Mouse (Mus musculus) adrenal gland, postnatal 10 days (tissue): ENCODE data around the gene Serpinb6e. TPM values are rescaled to one million over a fixed set of nuclear protein-coding genes. Genes with fewer than 3 reads are reported as not detected.

ENCODE experiments used
- DNase-seq: peaks from one replicate; pipeline ENCODE4 v3.0.0; 2021; ENCODE audit warnings: mixed read lengths
- long read RNA-seq, 2 experiments: library from polyadenylated mRNA; stranded (forward); transcript quantifications; one replicate each; pipeline ENCODE4 v2.0.0; 2021
- total RNA-seq, 2 experiments: library from RNA; stranded (reverse); gene quantifications; 2 replicates each; pipeline ENCODE4 v1.2.3; 2021

Gene Serpinb6e
- total RNA-seq = not detected
- long read RNA-seq, experiment 1 = 0 reads
- long read RNA-seq, experiment 2 = 0 reads

- DNase-seq = no peak
These were observed at the start of gene Serpinb6e for GRCm38 (mm10) chr13:33843308-33843707. Gene Serpinb6e, minus strand, starts transcription at chr13:33843408.

- DNase-seq = no peak
These were observed 12.5 kb downstream of the Serpinb6e start for GRCm38 (mm10) chr13:33830751-33831150.

GRCm38 (mm10) chr13:33823421-33823820 is 19.8 kb downstream of the Serpinb6e start:
- DNase-seq = no peak

GRCm38 (mm10) chr13:33821490-33822143 is 21.6 kb downstream of the Serpinb6e start:
- DNase-seq = no peak

Other genes starting within 250 kb of the Serpinb6e start
- not detected for gene Serpinb6d, start 182.0 kb downstream of the Serpinb6e start, total RNA-seq
- gene Serpinb6c, start 62.3 kb upstream of the Serpinb6e start, total RNA-seq = under 1 TPM in 1 of 2 experiments, not detected in 1; 0.39 TPM
- gene Nqo2, start 121.3 kb upstream of the Serpinb6e start, total RNA-seq = 10 to 100 TPM; 32.2 to 42.3 TPM
- 10 to 100 TPM; 27.4 to 27.7 TPM for gene Ripk1, start 159.0 kb upstream of the Serpinb6e start, total RNA-seq
- gene Serpinb6a, start 159.4 kb upstream of the Serpinb6e start, total RNA-seq = 100 to 1,000 TPM; 157 to 176 TPM
- gene Bphl, start 194.2 kb upstream of the Serpinb6e start, total RNA-seq = 10 to 100 TPM; 78.6 to 78.9 TPM
- gene Tubb2a, start 234.6 kb upstream of the Serpinb6e start, total RNA-seq = 10 to 100 TPM; 68.6 to 90.0 TPM